Mouse (Mus musculus) MN1 (cell line): Measurements from ENCODE around the gene Ubac2.
"Not testable (repeated sequence)": the region's sequence is repeated elsewhere in the genome, so short reads cannot be mapped to it uniquely, and the experiment has no call there.

Experiments used
- DNase-seq: peaks from one replicate; pipeline ENCODE4 v3.0.0-alpha.2; 2016; ENCODE audit warnings: low spot score

The Ubac2 gene

DNA sequence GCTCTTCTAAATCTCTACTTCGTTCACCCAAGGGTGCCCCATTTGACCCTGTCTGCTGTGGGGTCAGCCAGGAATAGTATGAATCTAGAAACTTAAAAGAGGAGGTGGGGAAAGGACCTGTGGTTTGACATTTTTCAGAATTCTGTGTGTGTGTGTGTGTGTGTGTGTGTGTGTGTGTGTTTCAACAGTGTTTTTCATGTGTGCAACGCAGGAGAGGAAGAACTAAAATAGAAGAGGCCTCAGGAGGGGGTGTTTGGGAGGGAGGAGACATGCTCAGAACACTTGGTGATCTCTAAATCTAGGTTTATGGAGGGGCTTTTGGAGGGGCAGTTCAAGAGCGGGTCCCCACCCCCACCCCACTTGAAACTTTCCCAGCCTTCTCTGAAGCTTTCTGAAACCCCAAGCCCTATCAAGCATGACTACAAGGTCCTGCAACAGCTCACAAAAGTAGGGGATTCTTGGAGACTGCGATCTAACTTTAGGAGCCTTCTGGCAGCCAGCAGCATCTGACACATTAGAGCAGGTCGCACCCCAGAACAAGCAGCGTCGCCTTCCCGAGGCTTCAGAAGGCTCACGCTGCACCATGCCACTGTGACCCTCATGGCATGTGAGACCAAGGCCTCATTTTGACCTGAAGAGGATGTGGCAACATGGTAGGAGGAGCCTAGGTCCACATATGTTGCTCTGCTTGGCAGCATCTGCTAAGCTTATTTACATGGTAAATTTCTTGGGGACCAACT is 174.6 kb downstream of the Ubac2 start:
- DNase-seq, result no peak

DNA sequence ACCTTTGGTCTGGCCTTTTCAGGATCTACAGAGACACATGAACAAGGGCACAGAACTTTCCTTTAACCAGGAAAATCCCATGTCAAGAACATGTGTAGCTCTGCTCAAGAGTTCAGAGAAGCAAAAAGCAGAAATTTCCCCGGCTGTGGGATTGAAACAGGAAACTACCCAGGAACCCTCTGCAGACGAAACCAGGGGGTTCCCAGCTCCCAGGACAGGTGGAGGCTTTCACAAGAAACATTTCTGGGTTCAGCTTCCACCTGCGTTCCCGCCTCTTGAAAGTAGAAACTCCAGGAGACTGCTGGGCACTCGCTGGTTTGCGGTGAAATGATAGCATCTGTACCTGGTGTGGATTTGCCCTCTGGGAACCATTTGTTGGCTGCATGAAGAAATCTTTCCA is 178.5 kb downstream of the Ubac2 start:
- DNase-seq, result no peak

DNA sequence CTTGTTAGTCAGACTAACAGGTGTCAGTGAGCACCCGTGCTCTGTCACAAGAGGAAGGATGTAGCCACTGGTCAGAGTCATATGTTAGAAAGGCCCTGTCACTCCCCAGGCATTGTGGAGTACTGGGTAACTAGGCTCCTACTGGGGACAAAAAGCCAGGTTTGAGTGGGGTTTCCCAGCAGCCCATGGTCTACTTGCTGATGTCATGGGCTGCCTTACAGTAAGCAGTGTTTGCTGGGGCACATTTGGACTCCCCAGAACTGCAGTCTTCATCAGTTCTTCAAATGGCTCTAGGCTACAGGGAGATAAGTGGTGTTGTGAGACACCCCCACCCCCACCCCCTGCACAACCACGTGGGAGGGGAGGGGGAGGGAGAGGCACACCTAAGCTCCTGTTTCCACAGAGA is 179.5 kb downstream of the Ubac2 start:
- no peak for DNase-seq

DNA sequence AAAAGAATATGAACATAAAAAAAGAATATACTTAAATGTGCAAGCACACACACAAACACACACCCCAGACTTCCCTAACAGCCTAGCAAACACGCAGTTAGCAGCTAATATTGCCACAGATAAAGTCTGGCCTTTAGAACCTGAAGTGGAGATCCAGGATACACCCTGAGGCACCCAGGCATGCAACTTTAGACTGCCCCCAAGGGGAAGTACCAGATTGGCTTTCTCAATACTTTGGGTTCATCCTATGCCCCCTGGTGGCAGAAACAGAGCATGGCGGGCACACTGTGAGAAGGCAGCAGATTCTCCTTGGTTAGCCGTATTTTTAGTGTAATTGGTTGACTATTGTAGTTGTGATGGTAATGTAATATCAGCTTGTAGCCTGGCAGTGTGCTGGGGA is 182.2 kb downstream of the Ubac2 start:
- DNase-seq, result peak; percentile 69

DNA sequence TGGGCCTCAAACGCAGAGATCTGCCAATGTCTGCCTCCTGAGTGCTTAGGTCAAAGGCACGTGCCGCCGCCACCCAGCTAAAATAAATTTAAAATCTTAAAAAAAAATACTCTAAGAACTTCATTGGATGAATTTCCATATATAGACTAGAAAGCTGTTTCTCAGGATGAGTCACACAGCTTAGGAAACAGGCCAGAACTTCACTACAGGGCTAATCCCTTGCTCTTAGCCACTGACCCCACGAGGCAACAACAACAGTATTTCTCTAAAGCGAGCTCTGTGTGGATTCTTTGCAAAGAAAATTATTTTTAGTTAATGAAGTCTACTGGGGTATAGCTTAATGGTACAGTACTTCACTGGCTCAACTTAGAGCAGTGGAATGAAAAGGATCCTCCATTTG is 183.0 kb downstream of the Ubac2 start:
- DNase-seq, result no peak

DNA sequence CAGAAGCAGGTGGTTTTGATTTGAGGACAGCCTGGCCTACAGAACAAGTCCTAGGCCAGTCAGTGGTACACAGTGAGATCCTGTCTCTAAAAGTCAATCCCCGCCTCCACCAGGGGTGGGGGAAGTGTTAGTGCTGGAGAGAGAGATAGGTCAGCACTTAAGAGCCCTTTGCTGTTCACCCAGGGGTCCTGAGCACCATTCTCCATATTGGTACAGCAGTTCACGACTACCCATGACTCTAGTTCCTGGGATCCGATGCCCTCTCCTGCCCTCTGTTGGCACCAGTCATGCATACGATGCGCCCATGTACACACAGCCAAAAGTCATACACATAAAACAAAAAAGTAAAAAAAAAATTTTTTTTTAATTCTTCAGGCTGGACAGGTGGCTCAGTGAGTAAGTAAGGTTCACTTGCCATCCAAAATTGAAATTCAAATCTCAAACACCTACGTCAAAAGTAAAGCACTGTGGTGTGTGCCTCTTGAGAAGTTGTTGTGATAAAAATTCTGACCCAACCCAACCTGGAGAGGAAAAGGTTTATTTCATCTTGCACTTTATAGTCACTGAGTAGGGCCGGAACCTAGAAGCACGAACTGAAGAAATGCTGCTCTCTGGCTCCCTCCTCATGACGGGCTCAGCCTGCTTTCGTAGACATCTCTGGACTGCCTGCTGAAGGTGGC is 184.1 kb downstream of the Ubac2 start:
- DNase-seq, result no peak

DNA sequence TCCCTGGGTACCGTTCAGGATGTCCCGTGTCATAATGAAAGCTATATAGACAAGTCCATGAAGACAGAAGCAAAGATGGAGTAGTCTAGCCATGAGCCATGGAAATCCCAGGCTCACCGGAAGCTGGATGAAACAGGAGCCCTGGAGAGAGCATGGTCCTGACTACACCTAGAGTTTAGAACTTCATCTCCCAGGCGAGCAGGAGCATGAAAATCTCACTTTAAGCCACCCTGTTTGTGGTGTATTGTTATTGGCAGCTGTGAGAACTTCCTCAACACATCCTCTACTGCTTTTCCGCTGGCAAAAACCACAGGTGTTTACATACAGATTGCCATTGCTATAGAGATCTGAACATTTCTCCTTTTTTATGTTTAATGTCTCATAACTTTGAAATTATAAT is 185.2 kb downstream of the Ubac2 start:
- no peak for DNase-seq

DNA sequence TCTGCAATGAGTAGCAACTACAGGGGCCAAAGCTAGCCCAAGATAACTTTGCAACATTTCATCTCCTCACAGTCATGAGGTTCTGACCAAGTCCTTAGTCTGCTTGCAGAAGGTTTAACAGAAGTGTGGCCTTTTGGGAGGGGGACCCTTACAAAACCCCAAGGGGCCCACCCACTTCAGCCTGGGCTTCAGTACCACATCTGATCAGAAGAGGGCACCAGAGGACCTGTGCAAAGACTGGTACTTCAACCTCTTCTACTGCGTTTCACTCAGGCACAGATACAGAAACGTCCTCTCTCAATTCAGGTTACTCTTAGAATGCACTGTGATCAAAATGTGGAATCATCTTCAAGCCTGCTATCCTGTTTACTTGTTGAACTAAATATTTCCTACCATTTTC is 186.1 kb downstream of the Ubac2 start:
- DNase-seq, result peak; percentile 57

DNA sequence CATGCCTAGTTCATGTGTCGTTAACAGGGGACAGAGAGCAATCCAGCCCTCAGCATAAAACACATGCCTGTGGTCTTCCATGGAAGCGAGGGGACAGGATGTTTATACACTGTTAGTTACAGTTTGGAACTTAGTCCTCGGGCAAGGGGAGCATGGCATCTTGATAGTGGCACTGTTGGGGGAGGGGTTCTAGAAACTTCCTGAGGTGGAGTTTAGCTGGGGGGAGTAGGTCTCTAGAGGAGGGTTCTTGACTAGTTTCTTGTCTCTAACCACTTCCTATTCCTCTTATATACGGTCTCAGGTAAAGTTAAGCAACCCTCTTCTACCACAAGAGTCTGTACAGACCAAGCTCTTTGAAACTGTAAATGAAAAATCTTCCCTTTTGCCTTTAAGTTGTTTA is 187.8 kb downstream of the Ubac2 start:
- DNase-seq, result no peak

DNA sequence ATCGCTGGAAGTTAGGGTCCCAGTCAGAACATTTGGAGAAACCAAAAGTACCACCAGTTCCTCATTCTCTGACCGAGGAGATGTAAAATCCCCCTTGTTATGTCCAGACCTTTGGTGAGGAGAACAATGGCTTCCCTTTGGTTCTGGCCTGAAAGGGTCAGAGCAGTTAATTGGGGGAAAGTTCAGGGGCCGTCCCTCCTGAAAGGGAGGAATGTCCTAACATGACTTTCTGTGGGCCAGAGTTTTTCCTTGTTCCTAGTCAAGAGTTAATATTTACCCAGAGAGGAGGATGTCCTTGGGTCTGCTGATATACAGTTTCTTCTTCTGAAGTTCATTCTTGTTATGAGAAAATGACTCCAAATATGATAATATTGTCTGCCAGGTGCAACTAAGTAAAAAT is 189.6 kb downstream of the Ubac2 start:
- DNase-seq, result not testable (repeated sequence)

DNA sequence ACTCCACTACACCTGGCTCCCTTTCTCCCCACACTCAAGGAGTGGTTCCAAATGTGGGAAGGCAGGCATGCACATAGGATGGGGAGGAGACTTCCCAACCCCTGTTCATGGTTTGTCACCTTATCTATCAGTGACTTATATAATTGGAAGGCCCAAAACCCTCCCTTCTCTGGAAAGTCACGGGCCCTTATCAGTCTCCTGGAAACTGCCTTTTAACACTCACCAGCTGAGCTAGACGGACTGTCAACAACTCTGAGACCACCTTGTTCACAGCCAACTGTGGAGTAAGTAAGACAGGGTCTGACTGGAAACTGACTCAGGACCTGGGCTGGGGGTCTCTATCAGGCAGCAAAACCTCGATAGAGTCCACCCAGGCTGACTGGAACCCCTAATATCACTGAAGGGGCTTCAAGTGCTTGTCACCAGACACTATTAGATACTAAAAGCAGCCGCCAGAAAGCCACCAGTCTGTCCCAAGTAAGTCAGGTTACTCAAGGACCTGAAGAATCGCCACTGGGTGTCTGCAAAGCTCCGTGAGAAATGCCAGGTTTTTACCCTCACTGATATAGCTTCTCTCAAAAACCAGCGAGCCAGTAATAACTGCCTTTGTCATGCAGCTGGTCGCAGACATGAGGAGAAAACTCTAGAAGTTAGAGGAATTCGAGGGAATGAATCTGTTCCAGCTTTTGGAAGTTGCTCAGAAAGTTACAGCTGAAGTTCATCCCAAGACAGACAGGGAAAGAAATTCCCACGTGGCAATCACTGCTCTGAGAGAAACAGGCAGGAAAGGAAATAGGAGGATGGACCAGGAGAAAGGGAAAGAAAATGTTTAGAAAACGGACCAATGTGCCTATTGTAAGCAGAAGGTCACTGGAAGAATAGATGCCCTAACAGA is 190.6 kb downstream of the Ubac2 start:
- DNase-seq, result peak; percentile 8

DNA sequence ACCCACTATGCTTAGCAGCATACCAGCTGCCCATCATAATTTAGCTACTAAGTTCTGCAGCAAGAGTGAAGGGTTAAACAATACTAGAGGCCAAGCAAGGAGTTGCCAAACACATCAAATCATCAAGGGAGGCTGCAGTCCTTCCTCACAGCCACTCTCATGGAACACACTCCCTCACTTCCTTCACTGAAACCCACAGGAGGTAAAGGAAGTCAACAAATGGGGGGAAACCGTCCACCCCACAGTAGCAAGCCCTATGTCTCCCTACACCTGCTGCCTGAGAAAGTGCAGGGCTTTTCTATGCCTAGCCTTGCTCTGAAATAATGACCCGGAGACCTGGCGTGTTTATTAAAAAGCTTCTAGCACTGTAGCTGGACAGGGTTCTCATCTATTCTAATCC is 191.5 kb downstream of the Ubac2 start:
- DNase-seq, result no peak
